Mouse (Mus musculus) large intestine, adult 2 months (tissue): ENCODE measurements around the gene Osgepl1. TPM values are rescaled to one million over a fixed set of nuclear protein-coding genes. Genes with fewer than 3 reads are reported as not detected.
"Not testable (repeated sequence)": the region's sequence is repeated elsewhere in the genome, so short reads cannot be mapped to it uniquely, and the experiment has no call there.

Source experiments
- DNase-seq: peaks from one replicate; pipeline ENCODE4 v3.0.0-alpha.2; 2012; ENCODE audit warnings: low read depth, low spot score
- WGBS: fragments of 180-500 bp; shearing (Covaris S2); methylation state at CpG from one replicate; pipeline ENCODE4 v1.1.7; 2018; 5-methylcytosine and 5-hydroxymethylcytosine counted together
- polyA plus RNA-seq: library from polyadenylated mRNA; depleted of rRNA; stranded (reverse); fragments of >200 nt; gene quantifications from 2 replicates; pipeline ENCODE4 v1.2.3, GENCODE M21; 2012; rRNA removed

The Osgepl1 gene
- 3.7 and 4.6 TPM in 2 replicates for polyA plus RNA-seq

DNA sequence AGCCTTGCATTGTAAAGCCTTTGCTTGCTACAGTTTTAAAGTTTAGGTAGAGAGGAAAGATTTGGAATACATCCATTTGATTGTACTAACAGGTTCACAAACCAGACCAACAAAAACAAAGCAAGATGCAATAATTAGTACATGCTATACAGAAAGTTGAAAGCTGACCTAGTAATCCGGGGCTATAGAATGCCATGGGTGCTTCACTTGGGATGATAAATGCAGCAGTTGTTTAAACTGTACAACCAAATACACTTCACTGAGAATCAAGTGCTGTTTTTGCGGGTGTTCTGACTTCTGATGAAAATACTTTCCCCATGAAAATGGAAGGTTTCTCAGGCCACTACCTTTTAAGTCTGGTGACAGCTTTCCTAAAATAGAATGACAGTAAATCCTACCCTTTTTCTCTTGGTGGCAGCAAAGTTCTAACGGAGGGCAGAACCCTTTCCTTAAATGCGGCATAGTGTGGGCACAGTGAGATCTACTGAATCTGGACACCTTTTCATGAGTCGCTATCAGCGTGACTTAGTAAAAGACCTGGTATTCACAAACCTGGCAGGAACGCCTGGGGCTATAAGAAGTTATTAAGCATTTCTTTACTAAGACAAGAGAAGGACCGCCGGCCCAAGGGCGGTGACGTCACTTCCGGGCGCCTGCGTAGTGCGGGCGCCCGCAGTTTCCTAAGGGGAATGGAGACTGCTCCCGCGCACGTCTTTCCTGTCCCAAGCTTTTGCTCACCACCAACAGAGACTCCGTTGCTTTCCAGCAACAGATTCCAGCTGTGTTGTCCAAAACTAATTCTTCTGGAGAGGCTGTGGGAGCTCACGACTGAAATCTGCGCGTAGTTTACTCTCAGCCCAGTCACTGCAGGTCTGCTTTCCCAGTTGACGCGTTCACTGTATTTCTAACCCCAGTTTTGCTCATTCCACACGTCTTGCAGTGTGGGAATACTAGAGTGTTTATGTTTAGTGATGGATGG is at the start of gene Osgepl1:
TSS of gene Osgepl1 (plus strand) at position 636 of the 979 bp plus-strand sequence.
- WGBS, result 1% methylated on average over 27 of the region's 27 CpGs
- peak; percentile 67 for DNase-seq

DNA sequence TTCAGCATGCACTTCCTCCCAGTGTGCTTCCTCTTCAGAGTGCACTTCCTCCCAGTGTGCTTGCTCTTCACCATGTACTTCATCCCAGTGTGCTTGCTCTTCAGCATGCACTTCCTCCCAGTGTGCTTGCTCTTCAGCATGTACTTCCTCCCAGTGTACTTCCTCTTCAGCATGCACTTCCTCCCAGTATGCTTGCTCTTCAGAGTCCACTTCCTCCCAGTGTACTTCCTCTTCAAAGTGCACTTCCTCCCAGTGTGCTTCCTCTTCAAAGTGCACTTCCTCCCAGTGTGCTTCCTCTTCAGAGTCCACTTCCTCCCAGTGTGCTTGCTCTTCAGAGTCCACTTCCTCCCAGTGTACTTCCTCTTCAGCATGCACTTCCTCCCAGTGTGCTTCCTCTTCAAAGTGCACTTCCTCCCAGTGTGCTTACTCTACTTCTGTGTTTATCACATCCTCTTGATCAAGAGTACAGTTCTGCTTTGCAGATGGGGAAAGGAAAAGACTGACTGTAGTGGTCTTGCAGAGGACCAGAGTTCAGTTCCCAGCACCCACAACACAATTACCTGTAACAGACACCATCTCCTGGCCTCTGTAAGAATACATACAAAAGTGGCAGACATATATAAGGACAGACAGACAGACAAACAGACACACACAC is 48.3 kb upstream of the Osgepl1 start:
- not testable (repeated sequence) for DNase-seq

DNA sequence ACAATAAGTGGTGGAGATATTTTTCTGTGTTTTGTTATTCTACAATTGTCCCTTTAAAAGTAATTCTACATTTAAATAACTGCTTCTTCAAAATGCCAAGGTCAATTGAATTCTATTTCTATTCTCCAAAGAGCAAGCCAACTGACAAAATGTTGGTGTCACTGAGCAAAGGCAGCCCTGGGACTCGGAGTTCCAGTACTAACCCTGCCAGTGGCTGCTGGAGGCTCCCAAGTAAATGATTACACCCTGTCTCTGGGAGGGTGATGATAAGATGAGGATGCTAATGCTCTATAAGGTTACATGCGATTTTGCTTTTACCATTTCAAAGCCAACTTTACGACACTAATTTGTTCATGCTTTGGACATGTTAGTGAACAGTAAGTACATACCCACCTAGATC is 43.5 kb upstream of the Osgepl1 start:
- 73% methylated on average over 3 of the region's 3 CpGs for WGBS
- DNase-seq, result no peak

DNA sequence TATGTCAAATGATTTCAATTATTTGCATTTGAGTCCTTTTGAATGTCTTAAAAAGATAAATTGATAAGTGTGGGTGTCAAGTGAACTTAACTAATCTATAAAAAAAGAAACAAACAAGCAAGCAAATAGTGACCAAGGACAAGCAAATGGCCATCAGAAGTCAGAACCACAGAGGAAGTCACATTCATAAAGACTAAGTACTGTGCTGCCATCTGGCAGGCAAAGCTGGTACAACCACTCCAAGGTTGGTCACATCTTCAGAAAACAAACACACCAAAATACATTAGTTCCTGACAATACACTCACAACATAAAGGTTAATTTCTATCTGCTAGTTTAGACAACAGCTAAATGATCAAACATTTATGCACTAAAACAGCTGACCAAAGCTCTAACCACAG is 40.8 kb upstream of the Osgepl1 start:
- DNase-seq, result no peak

DNA sequence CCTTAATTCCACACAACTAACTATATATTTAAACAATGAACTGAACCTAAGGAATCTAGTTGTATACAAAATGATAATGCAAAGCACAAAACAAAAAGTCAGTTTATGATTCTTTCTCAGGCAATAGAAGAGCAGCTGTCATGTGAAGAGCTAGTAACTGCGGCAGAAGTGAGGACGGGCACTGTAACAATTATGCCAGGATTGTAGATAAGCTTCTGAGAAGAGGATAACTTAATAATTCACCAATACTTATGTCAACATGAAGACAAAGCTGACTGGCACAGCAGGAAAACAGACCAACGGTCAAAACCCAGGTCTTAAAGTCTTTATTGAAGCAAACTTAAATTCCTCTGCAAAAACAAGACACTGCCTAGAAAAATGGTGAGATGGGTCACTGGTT is 22.2 kb upstream of the Osgepl1 start:
- DNase-seq, result no peak
- WGBS, result 27% methylated on average over 3 of the region's 3 CpGs

DNA sequence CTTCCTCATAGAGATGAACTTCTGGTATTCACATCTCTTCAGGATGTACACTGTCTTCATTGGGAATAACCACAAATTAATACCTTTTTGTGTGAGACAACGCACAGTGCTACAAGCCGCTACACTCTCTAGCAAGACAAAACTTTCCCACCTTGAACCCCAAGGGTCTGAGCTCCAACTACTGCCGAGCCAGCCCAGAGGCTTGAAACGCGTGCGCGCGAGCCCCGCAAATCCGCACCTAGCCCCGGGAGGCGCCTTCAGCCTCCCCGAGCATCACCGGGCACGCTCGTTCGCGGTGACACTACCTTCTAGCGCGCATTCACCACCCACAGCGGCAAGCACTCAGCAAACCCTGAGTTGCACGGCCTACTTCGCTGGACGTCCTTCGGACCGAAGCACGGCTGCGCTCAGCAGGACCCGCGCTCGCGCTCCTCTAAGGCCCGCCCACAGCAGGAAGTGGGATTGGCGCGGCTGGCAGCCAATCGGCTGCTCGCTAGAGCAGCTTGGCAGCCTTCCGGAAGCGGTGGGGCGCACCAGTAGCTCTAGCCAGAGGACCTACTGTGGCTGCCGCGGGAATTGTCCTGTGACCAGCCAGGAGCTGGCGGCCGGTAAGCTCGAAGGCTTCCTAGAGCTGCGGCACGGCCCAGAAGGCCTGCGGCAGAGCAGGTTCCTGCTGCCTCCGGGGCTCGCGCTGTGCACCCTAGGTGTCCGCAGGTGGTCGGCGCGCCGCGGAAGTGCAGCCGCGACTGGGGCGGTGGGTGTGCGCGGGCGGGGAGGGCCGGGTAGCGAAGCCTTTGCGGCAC is 16.6 kb upstream of the Osgepl1 start, which contains the start of the genes Pms1, Ormdl1 and Gm28778:
TSS of gene Pms1 (minus strand) at position 438 of the 803 bp plus-strand sequence.
TSS of gene Ormdl1 (plus strand) at position 515 of the 803 bp plus-strand sequence.
TSS of gene Gm28778 (plus strand) at position 531 of the 803 bp plus-strand sequence.
- WGBS, result under 1% methylated on average over 66 of the region's 66 CpGs
- peak; percentile 80 for DNase-seq

DNA sequence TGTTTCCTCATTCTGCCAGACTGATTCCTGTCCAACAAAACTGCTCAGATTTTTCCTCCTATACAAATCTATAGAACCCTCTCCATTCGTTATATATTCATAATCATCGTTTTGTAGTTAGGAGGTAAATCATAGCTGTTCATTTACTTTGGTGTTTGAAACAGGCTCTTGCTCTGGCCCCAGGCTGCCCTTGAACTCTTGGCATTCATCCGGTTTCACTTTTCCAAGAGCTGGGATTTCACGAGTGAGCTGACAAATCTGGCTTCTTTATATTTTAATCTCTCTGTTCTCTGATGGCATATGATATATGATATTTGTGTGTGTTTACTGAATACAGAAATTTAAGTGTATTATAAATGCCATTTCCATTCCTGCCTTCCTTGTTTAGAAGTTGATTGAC is 12.9 kb upstream of the Osgepl1 start:
- 65% methylated on average over 4 of the region's 4 CpGs for WGBS
- no peak for DNase-seq

DNA sequence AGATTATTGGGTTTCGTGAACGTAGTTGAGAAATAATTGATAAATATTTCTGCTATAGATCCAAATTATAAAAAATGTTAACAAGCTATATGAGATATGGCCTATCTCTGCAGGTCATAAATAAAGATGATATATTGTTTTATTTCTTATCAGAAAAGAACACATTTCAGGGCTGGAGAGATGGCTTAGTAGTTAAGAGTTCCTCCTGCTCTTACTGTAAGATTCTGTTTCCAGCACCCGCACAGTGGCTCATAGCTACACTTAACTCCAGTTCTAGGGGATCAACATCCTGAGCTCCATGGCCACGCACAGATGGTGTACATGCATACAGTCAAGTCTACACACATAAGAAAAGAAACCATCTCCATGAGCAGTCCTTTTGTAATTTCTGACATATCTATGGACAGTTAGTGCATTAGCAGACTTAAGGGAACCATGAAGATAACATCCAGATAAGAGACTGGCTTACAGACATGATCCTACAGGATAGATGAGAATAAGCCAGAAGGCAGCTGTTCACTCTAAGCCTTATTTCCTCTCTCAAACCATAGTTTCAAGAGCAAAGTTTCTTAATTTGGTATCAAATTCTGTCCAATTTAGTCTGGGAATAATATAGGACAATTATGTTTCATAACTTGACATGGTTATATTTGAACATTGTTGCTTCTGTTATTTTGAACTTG is 8.4 kb downstream of the Osgepl1 start:
- 98% methylated on average over 4 of the region's 4 CpGs for WGBS
- DNase-seq, result no peak

DNA sequence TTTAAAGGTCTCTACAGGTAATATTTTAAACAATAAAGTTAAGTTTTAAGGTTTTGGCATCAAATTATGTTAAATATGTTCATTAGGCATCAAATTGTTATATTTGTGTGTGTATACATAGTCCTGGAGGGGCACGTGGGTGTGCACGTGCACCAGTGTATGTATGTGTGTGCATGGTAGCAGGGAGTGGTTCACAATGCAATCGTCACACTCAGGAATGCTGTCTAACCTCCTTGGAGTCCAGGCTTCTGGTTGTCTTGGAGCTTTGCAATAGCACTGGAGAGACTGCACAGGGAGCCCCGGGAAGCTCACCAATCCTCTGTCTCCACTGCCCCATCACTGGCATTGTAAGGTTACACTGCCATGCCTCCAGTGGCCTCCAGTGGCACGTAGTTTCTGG is 9.8 kb downstream of the Osgepl1 start:
- 70% methylated on average over 5 of the region's 5 CpGs for WGBS

DNA sequence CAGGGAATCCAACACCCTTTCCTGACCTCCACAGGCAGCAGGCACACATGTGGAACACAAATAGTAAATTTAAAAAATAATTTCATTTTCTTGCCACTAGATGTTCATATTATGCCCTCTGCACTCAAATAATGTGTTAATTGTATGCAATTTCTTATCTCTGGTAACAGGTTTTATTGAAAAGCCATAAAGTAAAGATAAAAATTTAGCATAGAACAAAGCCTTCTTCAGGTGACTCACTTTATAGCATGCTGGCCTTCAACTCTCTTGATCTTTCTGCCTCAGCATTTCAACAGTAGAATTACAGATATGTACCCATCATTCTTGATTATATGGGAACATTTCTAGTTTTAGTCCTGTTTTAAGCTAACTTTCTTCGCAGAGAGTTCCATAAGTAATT is 10.9 kb downstream of the Osgepl1 start:
- DNase-seq, result no peak
- WGBS, result 49% methylated on average over 1 of the region's 1 CpGs

More for the DNA sequence above, 9.8 kb downstream of the Osgepl1 start:
- no peak for DNase-seq

DNA sequence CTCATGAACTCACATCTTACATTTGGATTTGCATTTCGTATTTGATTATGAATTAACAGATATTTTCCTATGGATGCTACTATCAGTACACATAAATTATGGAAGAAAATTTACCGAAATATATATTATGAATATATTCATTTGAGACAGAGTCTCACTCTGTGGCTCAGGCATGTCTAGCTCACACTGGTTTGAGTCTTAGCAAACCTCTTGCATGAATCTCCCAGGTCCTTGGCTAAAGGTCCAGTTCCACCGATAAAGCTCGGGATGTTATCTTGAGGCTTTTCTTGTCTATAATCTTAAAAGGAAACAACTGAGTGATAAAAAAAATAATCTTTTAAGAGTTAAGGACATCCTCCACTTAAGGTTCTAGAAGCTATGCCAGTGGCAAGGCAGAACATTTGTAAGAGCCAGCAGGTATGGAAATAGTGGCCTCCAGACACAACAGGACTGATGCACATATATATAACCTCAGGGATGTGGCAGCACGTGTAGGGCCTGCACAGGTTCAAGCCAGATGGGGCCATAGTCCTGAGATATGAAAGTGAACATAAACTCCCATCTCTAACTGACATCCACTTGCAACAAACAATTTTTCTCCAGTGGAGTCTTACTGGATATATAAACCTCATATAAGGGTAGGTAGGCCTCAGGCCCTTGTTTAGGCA is 11.5 kb downstream of the Osgepl1 start:
- DNase-seq, result no peak
- WGBS, result 89% methylated on average over 5 of the region's 5 CpGs

DNA sequence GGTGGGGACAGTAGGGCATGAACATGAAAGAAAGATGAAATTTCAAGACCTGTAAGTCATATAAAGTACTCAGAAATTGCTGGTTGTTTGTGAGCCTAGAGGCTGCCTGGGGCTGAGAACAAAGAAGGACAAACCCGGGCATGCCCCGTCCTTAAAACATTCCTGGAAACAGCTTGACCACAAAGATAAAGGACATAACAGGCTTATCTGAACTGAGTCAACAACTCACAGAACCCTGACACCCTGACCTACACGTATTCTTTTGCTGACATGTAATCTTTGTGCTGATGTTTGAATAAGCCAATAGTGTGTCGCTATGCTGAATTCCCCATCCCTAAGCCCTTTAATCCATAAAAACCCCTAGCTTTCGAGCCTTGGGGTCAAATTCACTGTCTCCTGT is 20.1 kb downstream of the Osgepl1 start:
- 71% methylated on average over 5 of the region's 5 CpGs for WGBS
- not testable (repeated sequence) for DNase-seq

DNA sequence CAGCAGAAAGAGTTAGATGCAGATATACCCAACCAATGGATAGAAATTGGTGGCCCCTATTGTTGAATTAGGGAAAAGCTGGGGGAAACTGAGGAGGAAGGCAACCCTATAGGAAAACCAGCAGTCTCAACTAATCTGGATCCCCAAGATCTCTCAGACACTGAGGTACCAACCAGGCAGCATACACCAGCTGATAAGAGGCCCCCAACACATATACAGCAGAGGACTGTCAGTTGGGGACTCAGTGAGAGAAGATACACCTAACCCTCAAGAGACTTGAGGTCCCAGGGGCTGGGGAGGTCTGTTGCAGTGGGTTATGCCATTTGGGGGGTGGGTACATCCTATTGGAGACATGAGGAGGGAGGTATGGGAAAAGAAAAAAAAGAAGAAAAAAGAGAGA is 22.0 kb downstream of the Osgepl1 start:
- DNase-seq, result no peak

DNA sequence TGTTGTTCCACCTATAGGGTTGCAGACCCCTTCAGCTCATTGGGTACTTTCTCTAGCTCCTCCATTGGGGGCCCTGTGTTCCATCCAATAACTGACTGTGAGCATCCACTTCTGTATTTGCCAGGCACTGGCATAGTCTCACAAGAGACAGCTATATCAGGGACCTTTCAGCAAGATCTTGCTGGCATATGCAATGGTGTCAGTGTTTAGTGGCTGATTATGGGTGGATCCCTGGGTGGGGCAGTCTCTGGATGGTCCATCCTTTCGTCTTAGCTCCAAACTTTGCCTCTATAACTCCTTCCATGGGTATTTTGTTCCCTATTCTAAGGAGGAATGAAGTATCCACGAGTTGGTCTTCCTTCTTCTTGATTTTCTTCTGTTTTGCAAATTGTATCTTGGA is 24.0 kb downstream of the Osgepl1 start:
- not testable (repeated sequence) for DNase-seq
- WGBS, result 49% methylated on average over 2 of the region's 2 CpGs

DNA sequence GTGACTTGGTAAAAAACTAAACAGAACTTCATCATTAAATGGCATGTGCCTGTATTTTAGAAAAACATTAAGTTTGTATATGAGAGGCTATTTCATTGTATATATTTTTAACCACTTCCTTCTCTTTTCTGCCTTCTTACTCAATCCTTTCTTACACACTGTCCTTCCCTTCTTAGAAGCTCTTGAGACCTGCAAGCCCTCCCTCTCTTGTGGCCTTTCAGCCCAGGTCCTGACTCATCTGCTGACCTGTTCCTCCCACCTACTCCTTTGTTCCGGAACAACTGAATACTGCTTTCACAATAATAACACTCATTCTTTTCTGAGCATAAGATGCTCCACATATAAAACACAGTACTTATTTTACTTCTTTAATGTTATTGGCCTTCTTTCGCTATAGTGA is 27.6 kb downstream of the Osgepl1 start:
- 98% methylated on average over 2 of the region's 2 CpGs for WGBS
- no peak for DNase-seq

DNA sequence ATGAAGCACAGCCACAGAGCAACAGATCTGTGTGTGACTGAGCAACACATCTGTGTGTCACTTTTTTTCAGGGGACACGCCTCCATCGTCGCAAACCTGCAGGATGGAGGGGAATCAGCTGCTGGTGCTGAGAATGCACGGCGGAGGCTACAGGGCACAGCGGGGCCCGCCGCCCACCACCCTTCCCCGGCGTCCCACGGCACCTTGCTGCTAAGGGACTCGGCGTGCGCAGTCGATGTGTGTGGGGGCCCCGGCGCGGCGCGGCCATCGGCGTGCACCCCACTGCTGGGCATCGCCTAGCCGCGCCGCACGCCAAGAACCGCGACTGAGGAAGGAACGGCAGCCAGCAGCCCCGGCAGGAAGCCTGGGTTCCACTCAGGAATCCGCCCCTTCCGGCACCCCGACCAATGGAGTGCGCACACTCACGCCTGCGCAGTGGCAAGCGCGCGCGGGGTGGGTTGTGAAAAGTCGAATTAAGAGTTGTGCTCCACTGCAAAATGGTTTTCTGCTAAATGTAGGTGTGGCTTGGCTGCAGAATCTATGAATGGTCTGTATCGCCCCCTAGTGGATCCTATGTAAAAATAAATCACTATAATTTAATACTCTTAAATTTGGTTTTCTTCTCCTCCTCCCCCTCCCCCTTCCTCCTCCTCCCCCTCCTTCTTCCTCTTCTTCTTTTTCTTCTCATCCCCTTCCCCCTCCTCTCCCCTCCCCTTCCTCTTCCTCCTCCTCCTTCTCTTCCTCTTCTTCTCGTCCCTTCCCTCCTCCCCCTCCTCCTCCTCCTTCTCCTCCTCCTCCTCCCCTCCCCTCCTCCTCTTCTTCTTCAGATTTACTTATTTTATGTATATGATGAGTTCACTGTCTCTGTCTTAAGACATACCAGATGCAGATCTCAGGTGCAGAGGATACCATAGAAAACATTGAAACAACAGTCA is 39.2 kb downstream of the Osgepl1 start, which contains the start of the genes Asdurf, Gm28551 and Asnsd1:
TSS of gene Asdurf (minus strand) at position 293 of the 935 bp plus-strand sequence.
TSS of gene Gm28551 (minus strand) at position 341 of the 935 bp plus-strand sequence.
TSS of gene Asnsd1 (minus strand) at position 426 of the 935 bp plus-strand sequence.
- peak; percentile 92 for DNase-seq
- whole genome bisulfite sequencing, result under 1% methylated on average over 44 of the region's 44 CpGs

DNA sequence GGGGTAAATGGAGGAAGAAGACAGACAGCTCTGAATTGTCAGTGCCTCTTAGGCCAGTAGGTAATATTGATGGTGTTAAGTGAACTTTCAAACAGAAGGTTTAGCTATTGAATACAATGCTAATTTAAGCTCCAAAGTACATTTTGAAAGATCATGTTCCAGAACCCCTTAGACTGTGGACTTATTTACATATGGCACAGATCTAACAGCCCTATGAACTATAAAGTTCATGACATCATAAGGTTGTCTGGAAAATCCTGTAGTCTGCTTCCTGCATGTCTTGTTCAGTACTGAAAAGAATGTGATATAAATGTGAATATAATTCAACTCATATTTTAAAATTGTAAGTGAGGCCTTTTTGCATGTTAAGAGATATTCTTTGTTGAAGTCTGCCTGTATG is 45.6 kb downstream of the Osgepl1 start:
- peak; percentile 6 for DNase-seq
